Mouse (Mus musculus) cerebellum, postnatal 10 days (tissue): ENCODE results near the gene Lrrc46.

Source experiments
- DNase-seq, 2 experiments: peaks; one replicate each; pipeline ENCODE4 v3.0.0; 2021; ENCODE audit warnings: mixed read lengths in 2 of 2

The Lrrc46 gene

GRCm38 (mm10) chr11:97049492-97050085 lies 8.4 kb upstream of the Lrrc46 start:
- DNase-seq, result no peak

GRCm38 (mm10) chr11:97048090-97048650 lies 7.0 kb upstream of the Lrrc46 start:
- no peak for DNase-seq

- DNase-seq, result peak in 1 of 2 experiments; percentile 39
Measured at GRCm38 (mm10) chr11:97045861-97046260, 4.7 kb upstream of the Lrrc46 start.

- no peak for DNase-seq
Measured at GRCm38 (mm10) chr11:97044902-97045301, 3.7 kb upstream of the Lrrc46 start.

- no peak for DNase-seq
Measured at GRCm38 (mm10) chr11:97040301-97041021, 746 bp downstream of the Lrrc46 start.

GRCm38 (mm10) chr11:97038881-97039280 lies 2.3 kb downstream of the Lrrc46 start:
- DNase-seq, result no peak

- DNase-seq, result peak; percentile 73 to 75
Measured at GRCm38 (mm10) chr11:97036141-97036540, 5.1 kb downstream of the Lrrc46 start.

GRCm38 (mm10) chr11:97033781-97034180 lies 7.4 kb downstream of the Lrrc46 start:
- DNase-seq, result no peak

- DNase-seq, result no peak
Measured at GRCm38 (mm10) chr11:97032499-97032898, 8.7 kb downstream of the Lrrc46 start.

GRCm38 (mm10) chr11:97031977-97032376 lies 9.2 kb downstream of the Lrrc46 start:
- DNase-seq, result no peak

- DNase-seq, result no peak
Measured at GRCm38 (mm10) chr11:97030426-97030825, 10.8 kb downstream of the Lrrc46 start.

GRCm38 (mm10) chr11:97029686-97030417 lies 11.4 kb downstream of the Lrrc46 start, which contains the start of gene Scrn2:
Scrn2 (plus strand) TSS chr11:97029938.
- DNase-seq, result peak; percentile 89 to 92

GRCm38 (mm10) chr11:97025721-97026344 lies 15.4 kb downstream of the Lrrc46 start:
- DNase-seq, result peak; percentile 93 to 95

GRCm38 (mm10) chr11:97024977-97025376 lies 16.2 kb downstream of the Lrrc46 start:
- no peak for DNase-seq

GRCm38 (mm10) chr11:97021873-97022484 lies 19.2 kb downstream of the Lrrc46 start:
- DNase-seq, result peak; percentile 85 to 89

GRCm38 (mm10) chr11:97021121-97021765 lies 20.0 kb downstream of the Lrrc46 start:
- DNase-seq, result peak in 1 of 2 experiments; percentile 18

- no peak for DNase-seq
Measured at GRCm38 (mm10) chr11:97019345-97019708, 21.9 kb downstream of the Lrrc46 start.

GRCm38 (mm10) chr11:97018583-97019344 lies 22.4 kb downstream of the Lrrc46 start:
- DNase-seq, result peak in 1 of 2 experiments; percentile 21

GRCm38 (mm10) chr11:97017696-97018582 lies 23.3 kb downstream of the Lrrc46 start:
- peak in 1 of 2 experiments; percentile 18 for DNase-seq

- DNase-seq, result peak; percentile 48 to 59
Measured at GRCm38 (mm10) chr11:97013121-97013670, 28.0 kb downstream of the Lrrc46 start, which contains the start of gene Sp6. Sp6 (plus strand) TSS chr11:97013394.
